Mouse (Mus musculus) layer of hippocampus, postnatal 10 days (tissue): ENCODE measurements around the gene Edem3. TPM values are rescaled to one million over a fixed set of nuclear protein-coding genes. Genes with fewer than 3 reads are reported as not detected.
"Not testable (repeated sequence)": the region's sequence is repeated elsewhere in the genome, so short reads cannot be mapped to it uniquely, and the experiment has no call there.

Experiments
- DNase-seq, 2 experiments: peaks; one replicate each; pipeline ENCODE4 v3.0.0; 2021; ENCODE audit warnings: low spot score in 2 of 2
- total RNA-seq, 2 experiments: library from RNA; stranded (reverse); gene quantifications; 2 replicates each; pipeline ENCODE4 v1.2.3; 2021

The Edem3 gene
- total RNA-seq, 2 experiments from 2014 or later: 42.2 to 42.7 TPM

DNA sequence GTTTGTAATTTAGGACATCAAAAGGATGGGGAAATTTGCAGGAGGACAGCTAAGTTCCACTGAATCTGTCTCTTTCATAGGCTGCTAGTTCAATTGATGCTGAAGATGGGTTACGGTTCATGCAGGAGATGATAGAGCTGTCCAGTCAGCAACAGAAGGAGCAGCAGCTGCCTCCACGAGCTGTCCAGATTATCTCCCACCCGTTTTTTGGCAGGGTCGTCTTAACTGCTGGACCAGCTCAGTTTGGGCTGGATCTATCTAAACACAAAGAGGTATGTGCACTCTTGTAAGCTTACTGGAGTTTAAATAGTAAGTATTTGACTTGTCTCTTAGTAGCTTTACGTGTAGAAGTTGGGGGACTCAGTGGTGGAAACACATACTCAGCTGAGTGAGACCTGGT lies 52.1 kb downstream of the Edem3 start:
- no peak for DNase-seq

DNA sequence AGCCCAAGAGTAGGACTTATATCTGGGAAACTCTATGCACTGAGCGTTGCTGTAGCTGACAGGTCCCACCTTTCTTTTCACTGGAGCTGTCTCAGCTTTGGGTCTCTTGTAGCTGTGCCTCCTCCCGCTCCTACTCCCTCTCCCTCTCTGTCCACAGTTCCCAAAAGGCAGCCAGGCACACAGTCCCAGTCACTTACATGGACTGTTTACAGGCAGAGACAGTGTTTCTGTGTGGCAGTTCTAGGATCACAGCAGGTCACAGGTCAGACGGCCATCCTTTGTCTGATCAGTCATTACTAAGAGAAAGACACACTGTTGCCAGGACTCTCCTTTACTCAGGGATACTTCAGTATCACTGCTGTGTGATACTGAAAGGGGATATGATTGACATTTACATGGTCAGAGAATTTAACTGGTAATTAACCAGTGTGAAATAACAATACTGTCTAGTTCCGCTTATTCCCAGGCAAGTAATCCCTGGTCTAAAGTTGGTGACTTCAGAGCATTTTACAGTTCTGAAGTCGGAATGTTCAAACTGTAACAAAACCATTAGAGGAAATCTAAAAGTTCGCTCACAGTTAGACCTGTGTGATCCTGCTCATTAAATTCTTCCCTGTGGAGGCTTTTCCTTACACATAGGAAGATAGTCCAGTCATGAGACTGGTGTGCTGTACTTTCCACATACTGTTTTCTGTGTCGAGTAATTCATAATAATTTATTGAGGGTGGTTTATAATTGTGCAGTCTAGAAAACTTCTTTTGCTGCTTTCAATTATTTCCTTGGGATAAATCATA lies 55.7 kb downstream of the Edem3 start:
- DNase-seq: no peak

DNA sequence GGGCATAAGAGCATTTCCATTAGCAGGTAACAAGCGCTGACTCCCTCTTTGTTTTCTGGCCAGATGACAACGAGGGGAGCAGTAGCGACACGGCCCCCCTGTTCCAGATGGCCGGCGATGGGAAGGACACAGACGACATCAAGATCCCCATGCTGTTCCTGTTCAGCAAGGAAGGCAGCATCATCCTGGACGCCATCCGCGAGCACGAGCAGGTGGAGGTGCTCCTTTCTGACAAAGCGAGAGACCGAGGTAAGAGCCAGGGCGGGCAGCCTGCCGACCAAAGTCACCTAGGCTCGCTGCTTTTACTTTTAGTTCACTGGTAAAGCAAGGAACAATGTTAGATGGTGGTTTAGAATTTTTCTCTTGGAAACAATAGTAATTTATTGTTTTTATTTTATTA lies 56.3 kb downstream of the Edem3 start:
- no peak for DNase-seq

DNA sequence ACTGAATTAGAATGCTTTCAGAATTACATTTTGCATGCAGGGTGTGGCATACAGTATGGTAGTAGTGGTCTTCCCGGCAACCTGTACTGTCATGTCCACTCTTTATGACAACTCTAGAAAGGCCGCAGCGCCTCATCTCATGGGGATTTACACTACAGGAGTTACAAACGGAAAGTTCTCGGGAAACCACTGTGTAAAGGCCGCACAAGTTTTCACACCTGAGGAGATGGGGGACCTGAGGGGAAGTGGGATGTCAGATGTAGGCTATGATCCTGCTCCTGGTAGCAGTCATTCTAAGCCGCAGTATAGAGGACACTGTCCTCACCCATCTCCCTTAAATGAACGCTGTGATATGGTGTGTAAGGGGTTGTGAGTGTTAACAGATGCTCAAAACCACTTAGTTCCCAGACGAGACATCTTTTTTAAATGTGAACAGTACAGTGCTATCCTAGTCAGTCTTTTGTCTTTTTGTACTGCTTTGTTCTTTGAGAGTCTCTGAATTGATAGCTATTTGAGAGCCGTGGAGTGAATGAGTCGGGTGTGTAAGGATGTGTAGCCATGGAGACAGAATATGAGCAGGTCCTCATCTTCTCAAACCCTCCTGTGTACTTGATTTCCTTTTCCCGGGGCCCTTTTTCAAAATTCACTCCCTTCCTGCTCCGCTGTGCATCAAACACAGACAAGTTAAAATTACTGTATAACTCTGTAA lies 57.0 kb downstream of the Edem3 start:
- no peak for DNase-seq

DNA sequence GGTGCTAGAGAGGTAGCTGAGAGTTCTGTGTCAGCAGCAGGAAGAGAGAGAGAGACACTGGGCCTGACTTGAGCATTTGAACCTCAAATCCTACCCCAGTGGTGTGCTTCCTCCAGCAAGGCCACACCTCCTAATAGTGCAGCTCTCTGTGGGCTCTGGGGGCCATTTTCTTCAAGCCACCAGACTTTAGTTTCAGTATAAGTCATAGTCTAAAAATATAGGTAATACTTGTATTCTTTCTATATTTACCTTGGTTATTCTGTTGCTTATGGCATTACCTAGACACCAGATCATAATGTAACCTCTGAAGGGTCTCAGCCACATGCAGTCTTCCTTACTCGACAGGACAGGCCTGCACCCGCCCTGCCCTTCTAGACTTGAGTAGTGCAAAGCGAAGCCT lies 60.9 kb downstream of the Edem3 start:
- no peak for DNase-seq

DNA sequence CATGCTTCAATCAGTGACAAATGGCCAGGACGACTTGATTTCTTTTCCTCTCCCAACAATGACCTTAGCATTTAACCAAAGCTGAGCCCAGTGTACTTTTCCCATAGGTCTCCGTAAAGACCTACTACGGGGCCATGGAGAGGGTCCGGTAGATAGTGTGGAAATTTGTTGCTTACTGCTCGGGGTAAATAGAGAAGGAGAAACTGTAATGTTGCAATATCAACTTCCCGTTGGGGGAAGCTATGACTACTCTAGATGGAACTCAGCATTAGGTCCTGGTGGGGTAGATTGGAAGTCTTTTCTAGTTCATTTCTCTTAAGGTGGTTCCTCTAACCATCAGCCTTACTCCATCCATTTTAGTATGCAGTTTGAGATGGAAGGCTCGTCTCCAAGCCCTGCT lies 64.0 kb downstream of the Edem3 start:
- DNase-seq: no peak

GRCm38 (mm10) chr1:151820457-151820856 lies 65.3 kb downstream of the Edem3 start:
- DNase-seq: peak; percentile 79 to 80

DNA sequence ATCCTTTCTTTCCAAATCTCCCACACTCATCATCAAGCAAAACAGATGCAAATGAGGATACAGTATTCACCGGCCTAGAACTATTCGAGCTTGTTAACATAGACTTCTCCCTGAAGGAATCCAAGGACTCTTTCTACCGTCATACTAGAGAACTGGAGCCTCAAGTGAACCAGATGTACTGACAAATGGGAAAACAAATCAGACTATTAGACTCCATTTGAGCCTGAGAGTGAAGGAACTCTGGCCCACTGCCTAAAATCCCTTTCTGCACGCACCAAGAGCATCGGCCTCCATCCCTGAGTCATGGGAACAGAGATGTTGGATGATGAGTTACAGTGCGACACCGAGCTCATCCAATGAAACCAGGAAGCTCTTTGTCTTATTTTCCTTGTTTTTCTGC lies 69.9 kb downstream of the Edem3 start:
- peak in 1 of 2 experiments; percentile 23 for DNase-seq

- no peak for DNase-seq
These were observed 76.6 kb downstream of the Edem3 start for GRCm38 (mm10) chr1:151831791-151832190.

DNA sequence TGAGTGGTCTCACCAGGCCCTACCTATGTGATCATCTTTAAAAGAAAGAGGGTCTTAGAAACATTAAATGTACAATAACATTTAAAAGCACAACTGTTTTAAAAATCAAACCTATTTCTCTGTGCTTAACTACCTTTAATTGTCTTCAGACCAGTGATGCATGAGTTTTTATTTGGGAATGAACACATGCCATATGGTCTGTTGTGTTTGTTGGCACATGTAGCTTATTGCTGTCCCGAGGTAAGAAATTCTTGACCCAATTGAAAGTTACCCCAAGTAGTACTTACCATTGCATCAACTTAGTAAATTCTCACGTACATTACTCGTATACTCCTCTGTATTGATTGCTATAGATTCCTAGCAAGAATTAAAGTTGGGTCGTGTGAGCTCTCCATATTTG lies 80.1 kb downstream of the Edem3 start:
- no peak for DNase-seq

- DNase-seq: not testable (repeated sequence)
These were observed 85.2 kb downstream of the Edem3 start for GRCm38 (mm10) chr1:151840345-151840744.

DNA sequence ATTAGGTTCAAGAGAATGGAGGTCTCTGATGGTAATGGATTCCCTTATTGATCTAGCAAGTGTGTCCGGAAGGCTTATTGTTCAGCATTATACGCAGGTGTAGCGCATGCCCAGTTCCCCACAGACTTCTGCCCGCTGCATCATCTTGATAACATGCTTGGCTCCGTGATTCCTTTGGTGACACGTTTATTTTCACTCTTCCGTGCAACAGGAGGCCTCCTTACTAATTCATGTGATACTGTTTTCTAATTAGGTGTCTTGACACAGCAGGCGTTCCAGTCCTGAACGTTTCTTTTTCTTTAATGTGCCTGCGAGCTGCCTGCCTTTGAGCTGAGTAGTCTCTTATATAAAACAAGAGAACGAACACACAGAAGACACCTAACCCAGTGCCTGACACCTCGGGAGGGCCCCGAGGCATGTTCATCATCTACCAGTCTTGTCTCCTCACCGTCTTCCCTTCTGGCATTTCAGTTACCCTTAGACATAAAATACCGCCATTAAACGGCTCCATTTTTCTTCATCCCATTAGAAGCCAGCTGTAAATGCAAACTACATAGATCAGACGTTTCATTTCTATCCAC lies 90.2 kb downstream of the Edem3 start:
- no peak for DNase-seq

- no peak for DNase-seq
These were observed 91.0 kb downstream of the Edem3 start for GRCm38 (mm10) chr1:151845926-151846782.

- DNase-seq: no peak
These were observed 93.1 kb downstream of the Edem3 start for GRCm38 (mm10) chr1:151848286-151848685.

DNA sequence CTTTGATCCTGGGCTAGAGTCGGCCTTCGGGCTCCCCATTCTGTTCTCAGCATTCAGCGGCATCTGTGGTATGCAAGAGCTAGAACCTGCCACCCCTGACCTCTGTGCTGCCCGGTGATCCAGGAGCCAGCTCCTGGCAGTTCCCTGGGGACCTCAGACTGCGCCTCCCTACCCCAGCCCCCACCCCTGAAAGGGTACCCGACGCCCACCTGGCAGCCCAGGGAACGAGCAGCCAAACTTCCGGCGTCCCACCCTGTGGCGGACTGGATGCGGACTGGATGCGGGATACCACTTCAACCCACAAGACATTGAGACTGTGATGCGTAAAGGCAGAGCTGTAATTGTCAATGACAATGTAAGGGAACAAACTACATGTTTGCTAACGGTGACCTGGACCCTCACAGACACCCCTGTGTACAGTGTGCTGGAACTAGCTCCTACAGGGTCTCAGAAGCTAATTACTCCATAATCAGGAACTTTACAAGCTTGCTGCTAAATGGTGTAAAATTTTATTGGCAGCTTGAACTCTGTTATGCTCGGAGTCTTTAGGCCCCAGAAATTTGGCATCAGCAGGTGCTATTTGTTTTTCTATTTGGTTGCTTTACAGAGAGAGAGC lies 94.9 kb downstream of the Edem3 start:
- no peak for DNase-seq

GRCm38 (mm10) chr1:151851051-151851848 lies 96.1 kb downstream of the Edem3 start:
- DNase-seq: peak; percentile 28 to 29

GRCm38 (mm10) chr1:151851976-151852375 lies 96.8 kb downstream of the Edem3 start:
- no peak for DNase-seq

GRCm38 (mm10) chr1:151855561-151855960 lies 100.4 kb downstream of the Edem3 start:
- DNase-seq: no peak

- DNase-seq: no peak
These were observed 103.3 kb downstream of the Edem3 start for GRCm38 (mm10) chr1:151858474-151858873.
